15 mouse cellular contexts compared by ENCODE assay signal in the genomic region with DNA sequence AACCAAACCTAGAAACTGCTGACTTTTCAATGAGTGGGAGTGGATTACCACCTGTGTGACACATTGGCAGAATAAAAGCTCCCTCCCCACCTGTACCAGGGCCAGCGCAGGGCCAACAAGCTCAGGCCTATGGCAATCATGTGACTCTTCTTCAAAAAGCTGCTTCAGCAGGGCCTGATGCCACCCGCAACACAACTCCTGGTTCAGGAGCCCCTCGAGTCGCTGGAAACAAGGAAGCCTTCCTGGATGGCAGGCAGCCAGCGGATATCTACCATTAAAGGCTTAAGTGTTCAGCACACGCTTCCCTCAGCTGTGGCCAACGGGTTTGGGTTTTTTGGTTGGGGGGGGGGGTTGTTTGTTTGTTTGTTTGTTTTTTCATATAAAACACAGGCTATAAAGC. TPM values are rescaled to one million over a fixed set of nuclear protein-coding genes. Genes with fewer than 3 reads are reported as not detected.
DNase-seq lines count a peak whose midpoint lies in the region; ATAC-seq and TF ChIP-seq lines count a peak whose summit lies in the region.
"Had no signal": no experiment of that assay in that cellular context is flagged by ENCODE, and none has a peak within 500 bp of the region (broad histone marks: within the 10 kb centered on the region; RNA-seq: fewer than 3 reads in every experiment).

No protein-coding gene starts in this region.

- H3K4me3 ChIP-seq in forebrain, embryonic 14.5 days (ENCODE audit: low read depth, low read length): no peak overlapping the region
- no peak overlapping the region for H3K4me3 ChIP-seq in forebrain, embryonic 10.5 days
- no peak overlapping the region for H3K4me3 ChIP-seq in hindbrain, postnatal 0 days (ENCODE audit: low read length)
- no peak overlapping the region for H3K4me3 ChIP-seq in hindbrain, embryonic 16.5 days (ENCODE audit: low read length)
- no peak overlapping the region for H3K4me3 ChIP-seq in lung, embryonic 16.5 days (ENCODE audit: low read length)
- H3K4me3 ChIP-seq: hindbrain, embryonic 10.5 days; megakaryocyte, embryonic 14.5 days; stomach, embryonic 15.5 days had no signal

- no peaks in the 10 kb centered on the region for H3K36me3 ChIP-seq in forebrain, embryonic 14.5 days (ENCODE audit: control insufficient read depth, insufficient read depth, low read length)
- H3K36me3 ChIP-seq in forebrain, embryonic 10.5 days (replicated peaks): no peaks in the 10 kb centered on the region
- H3K36me3 ChIP-seq in hindbrain, postnatal 0 days (ENCODE audit: insufficient read depth, low read length): no peaks in the 10 kb centered on the region
- no peaks in the 10 kb centered on the region for H3K36me3 ChIP-seq in hindbrain, embryonic 16.5 days (ENCODE audit: control insufficient read depth, insufficient read depth, low read length)
- no peaks in the 10 kb centered on the region for H3K36me3 ChIP-seq in lung, embryonic 16.5 days (ENCODE audit: control insufficient read depth, insufficient read depth, low read length)
- H3K36me3 ChIP-seq: hindbrain, embryonic 10.5 days; stomach, embryonic 15.5 days had no signal

- TF ChIP-seq CTCF in hindbrain, postnatal 0 days (IDR thresholded peaks at IDR 0.05; ENCODE audit: low read depth): no peak
- no peak for TF ChIP-seq CTCF in brain, embryonic 14.5 days (IDR thresholded peaks at IDR 0.05; ENCODE audit: borderline replicate concordance, extremely low read depth, insufficient read depth, insufficient read length)

- H3K9me3 ChIP-seq in forebrain, embryonic 14.5 days (replicated peaks; ENCODE audit: control insufficient read depth, low read length): no peaks in the 10 kb centered on the region
- H3K9me3 ChIP-seq in forebrain, embryonic 10.5 days: no peaks in the 10 kb centered on the region
- no peaks in the 10 kb centered on the region for H3K9me3 ChIP-seq in hindbrain, postnatal 0 days (ENCODE audit: low read length)
- H3K9me3 ChIP-seq in hindbrain, embryonic 16.5 days (ENCODE audit: control insufficient read depth, low read length): no peaks in the 10 kb centered on the region
- no peaks in the 10 kb centered on the region for H3K9me3 ChIP-seq in lung, embryonic 16.5 days (ENCODE audit: control insufficient read depth, low read length)
- H3K9me3 ChIP-seq: hindbrain, embryonic 10.5 days; megakaryocyte, embryonic 14.5 days; stomach, embryonic 15.5 days had no signal

- H3K4me1 ChIP-seq in forebrain, embryonic 14.5 days (ENCODE audit: control insufficient read depth, insufficient read depth, low read length): peaks cover 6% of the 10 kb centered on the region
- peaks cover 49% of the 10 kb centered on the region for H3K4me1 ChIP-seq in forebrain, embryonic 10.5 days
- H3K4me1 ChIP-seq in hindbrain, postnatal 0 days (ENCODE audit: insufficient read depth, low read length): 0 out of 2 replicates have a peak, but pooled peaks cover 7% of the 10 kb centered on the region
- H3K4me1 ChIP-seq in hindbrain, embryonic 16.5 days (ENCODE audit: control insufficient read depth, insufficient read depth, low read depth, low read length): peaks cover 2% of the 10 kb centered on the region; the same call in 1 of the 2 replicates
- peaks cover 38% of the 10 kb centered on the region for H3K4me1 ChIP-seq in lung, embryonic 16.5 days (replicated peaks; ENCODE audit: control insufficient read depth, insufficient read depth, low read length)
- H3K4me1 ChIP-seq: megakaryocyte, embryonic 14.5 days had no signal

- DNase-seq in forebrain, embryonic 14.5 days (ENCODE audit: low spot score): peak; percentile 41
- DNase-seq in forebrain, embryonic 10.5 days (ENCODE audit: extremely low spot score, low spot score): no peak
- peak; percentile 22 for DNase-seq in hindbrain, postnatal 0 days (ENCODE audit: low spot score)
- DNase-seq in lung, adult 18-20 months: no peak
- peak; percentile 67 for DNase-seq in brain, embryonic 14.5 days (ENCODE audit: low read depth)
- DNase-seq in adrenal gland, postnatal 36 days: no peak
- DNase-seq: adrenal gland, postnatal 25 days; spleen, adult 18-20 months; thymus, postnatal 36 days had no signal

- H3K4me2 ChIP-seq in forebrain, embryonic 14.5 days (ENCODE audit: low read length): no peak overlapping the region
- no peak overlapping the region for H3K4me2 ChIP-seq in hindbrain, postnatal 0 days (ENCODE audit: low read depth, low read length)
- H3K4me2 ChIP-seq in hindbrain, embryonic 16.5 days (ENCODE audit: low read length): no peak overlapping the region
- H3K4me2 ChIP-seq in lung, embryonic 16.5 days (ENCODE audit: low read depth, low read length): no peak overlapping the region
- H3K4me2 ChIP-seq: stomach, embryonic 15.5 days had no signal

- no peaks in the 10 kb centered on the region for H3K27me3 ChIP-seq in forebrain, embryonic 14.5 days (replicated peaks; ENCODE audit: control insufficient read depth, insufficient read depth, low read length)
- no peaks in the 10 kb centered on the region for H3K27me3 ChIP-seq in forebrain, embryonic 10.5 days (ENCODE audit: poor library complexity, severe bottlenecking)
- H3K27me3 ChIP-seq in hindbrain, postnatal 0 days (ENCODE audit: insufficient read depth, low read length): no peaks in the 10 kb centered on the region
- H3K27me3 ChIP-seq in hindbrain, embryonic 16.5 days (replicated peaks; ENCODE audit: control insufficient read depth, insufficient read depth, low read length): no peaks in the 10 kb centered on the region
- H3K27me3 ChIP-seq in lung, embryonic 16.5 days (ENCODE audit: control insufficient read depth, insufficient read depth, low read depth, low read length): no peaks in the 10 kb centered on the region
- H3K27me3 ChIP-seq: megakaryocyte, embryonic 14.5 days; stomach, embryonic 15.5 days had no signal

- ATAC-seq in forebrain, embryonic 14.5 days: no peak
- no peak for ATAC-seq in hindbrain, postnatal 0 days
- no peak for ATAC-seq in hindbrain, embryonic 16.5 days
- peak; percentile 21 for ATAC-seq in lung, embryonic 16.5 days (ENCODE audit: low read depth)
- ATAC-seq: activated CD4-positive, CD25-positive, alpha-beta regulatory T cell, adult 4 months had no signal

- 55% methylated on average over 7 of the region's 7 CpGs for WGBS in forebrain, embryonic 14.5 days
- WGBS in forebrain, embryonic 10.5 days: 83% methylated on average over 7 of the region's 7 CpGs
- 60% methylated on average over 7 of the region's 7 CpGs for whole genome bisulfite sequencing in hindbrain, postnatal 0 days
- 67% methylated on average over 7 of the region's 7 CpGs for WGBS in hindbrain, embryonic 16.5 days
- 38% methylated on average over 7 of the region's 7 CpGs for WGBS in lung, embryonic 16.5 days

- H3K9ac ChIP-seq in forebrain, embryonic 14.5 days (ENCODE audit: low read length): no peak overlapping the region
- no peak overlapping the region for H3K9ac ChIP-seq in hindbrain, postnatal 0 days (replicated peaks; ENCODE audit: low read length)
- no peak overlapping the region for H3K9ac ChIP-seq in hindbrain, embryonic 16.5 days (ENCODE audit: low read depth, low read length)
- H3K9ac ChIP-seq in lung, embryonic 16.5 days (ENCODE audit: low read length): no peak overlapping the region
- H3K9ac ChIP-seq: stomach, embryonic 15.5 days had no signal

- TF ChIP-seq POLR2A in brain, embryonic 14.5 days (IDR thresholded peaks at IDR 0.05; ENCODE audit: borderline replicate concordance, extremely low read depth, insufficient read depth, insufficient read length, poor library complexity, severe bottlenecking): no peak

- H3K27ac ChIP-seq in forebrain, embryonic 14.5 days (ENCODE audit: low read depth, low read length): no peak overlapping the region
- H3K27ac ChIP-seq in forebrain, embryonic 10.5 days: no peak overlapping the region
- H3K27ac ChIP-seq in hindbrain, postnatal 0 days: no peak overlapping the region
- H3K27ac ChIP-seq in hindbrain, embryonic 16.5 days (ENCODE audit: low read depth, low read length): no peak overlapping the region
- no peak overlapping the region for H3K27ac ChIP-seq in lung, embryonic 16.5 days (ENCODE audit: low read length)
- H3K27ac ChIP-seq: hindbrain, embryonic 10.5 days; stomach, embryonic 15.5 days had no signal

RNA-seq across cellular contexts. Expression of a gene that starts 37.4 kb away (rescaled TPM):
- 4.7 and 6.9 TPM in 2 replicates for polyA plus RNA-seq in forebrain, embryonic 14.5 days (2014; fragmentation: Nextera tagmentation; extraction: Ambion mirVana)
- polyA plus RNA-seq in forebrain, embryonic 10.5 days (2016; fragmentation: Nextera tagmentation; extraction: Ambion mirVana): 9.9 and 10.8 TPM in 2 replicates
- 14.0 and 16.0 TPM in 2 replicates for total RNA-seq in hindbrain, postnatal 0 days (2014; rRNA removed)
- polyA plus RNA-seq in hindbrain, postnatal 0 days (2015; fragmentation: Nextera tagmentation; extraction: Ambion mirVana): 4.6 and 5.4 TPM in 2 replicates
- 7.5 and 9.4 TPM in 2 replicates for polyA plus RNA-seq in hindbrain, embryonic 16.5 days (2015; fragmentation: Nextera tagmentation; extraction: Ambion mirVana)
- polyA plus RNA-seq in lung, embryonic 16.5 days (2015; fragmentation: Nextera tagmentation; extraction: Ambion mirVana): 36.3 and 36.9 TPM in 2 replicates
- 6.8 and 10.9 TPM in 2 replicates for polyA plus RNA-seq in brain, embryonic 14.5 days (2012; rRNA removed)
- total RNA-seq in adrenal gland, postnatal 36 days (2021): 100 to 1,000 TPM; 127 to 174 TPM

Comparison
In these comparisons a context has a peak if more than half of its experiments do, and no peak if none do; other contexts are left out.
1. DNase-seq: peak in forebrain, embryonic 14.5 days (single experiment), hindbrain, postnatal 0 days (single experiment) and brain, embryonic 14.5 days (single experiment); none in forebrain, embryonic 10.5 days (single experiment), lung, adult 18-20 months (0 of 2) and adrenal gland, postnatal 36 days (0 of 2).